Mouse (Mus musculus): ENCODE results near the gene Tmem107. TPM values are rescaled to one million over a fixed set of nuclear protein-coding genes. Genes with fewer than 3 reads are reported as not detected.

Tmem107 gene
- total RNA-seq, 4 experiments from 2014 or later, result 13.1 to 28.3 (median 19.4) TPM

GRCm38 (mm10) chr11:69109032-69109900 is 38.7 kb downstream of the Tmem107 start:
- no peak for DNase-seq

DNA sequence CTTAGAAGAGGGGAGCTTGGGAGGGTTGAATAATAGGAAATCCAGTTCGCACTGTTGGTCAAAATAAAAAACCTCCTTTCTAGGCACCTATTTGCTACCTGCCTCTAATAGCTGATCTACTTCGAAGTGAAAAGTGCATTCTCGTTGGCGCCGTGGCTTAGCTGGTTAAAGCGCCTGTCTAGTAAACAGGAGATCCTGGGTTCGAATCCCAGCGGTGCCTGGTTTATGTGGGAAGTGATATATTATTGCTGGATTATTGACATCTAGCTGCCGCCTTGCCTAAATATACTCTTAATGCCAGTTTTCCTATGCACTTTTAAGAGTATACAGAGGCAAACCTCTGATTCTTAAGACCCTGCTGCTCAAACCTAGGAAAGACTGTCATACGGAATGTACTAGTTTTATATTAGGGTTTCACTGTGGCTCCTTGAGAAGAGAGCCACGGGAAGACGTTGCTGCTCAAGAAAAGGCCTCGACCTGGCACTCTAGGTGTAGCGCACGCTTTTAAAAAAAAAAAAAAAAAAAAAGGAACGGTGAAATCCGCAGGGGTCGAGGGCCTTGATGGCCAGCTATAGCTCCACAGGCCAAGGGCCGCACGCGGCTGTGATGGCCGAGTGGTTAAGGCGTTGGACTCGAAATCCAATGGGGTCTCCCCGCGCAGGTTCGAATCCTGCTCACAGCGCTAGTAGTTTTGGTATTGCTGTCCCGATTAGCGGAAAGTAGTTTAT is 39.9 kb downstream of the Tmem107 start:
- peak; percentile 87 for DNase-seq

DNA sequence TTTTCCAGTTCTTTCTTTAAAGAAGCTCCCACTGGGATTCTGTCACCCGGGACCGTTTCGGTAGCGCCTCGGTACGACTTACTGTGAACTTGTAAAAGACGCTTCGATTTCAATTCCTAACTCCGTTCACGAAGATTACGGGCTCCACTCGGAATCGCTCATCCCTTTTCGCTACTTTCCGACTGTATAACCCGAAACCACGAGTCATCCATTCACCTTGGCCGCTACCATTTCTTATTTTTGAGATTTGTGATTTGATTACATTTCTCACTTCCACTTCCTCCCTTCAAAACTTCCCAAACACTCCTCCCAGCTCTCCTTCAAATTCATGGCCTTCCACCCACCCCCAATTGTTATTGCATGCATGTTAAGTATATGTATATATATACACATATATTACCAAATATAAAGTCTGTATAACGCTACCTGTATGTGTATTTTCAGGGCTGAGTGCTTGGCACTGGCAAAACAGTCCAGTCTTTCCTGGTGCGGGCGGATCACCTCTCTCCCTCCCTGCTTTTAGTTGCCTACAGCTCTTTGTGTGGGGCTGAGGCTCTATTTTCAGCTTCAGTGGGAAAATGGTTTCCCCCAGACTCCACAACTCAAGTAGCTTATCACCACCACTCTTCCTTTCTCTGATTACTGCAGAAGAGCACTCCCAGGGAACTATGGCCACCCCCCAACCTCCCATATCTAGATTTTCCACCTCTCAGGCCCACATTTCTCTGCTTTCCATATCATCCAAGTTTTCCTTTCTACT is 40.6 kb downstream of the Tmem107 start:
- no peak for DNase-seq

DNA sequence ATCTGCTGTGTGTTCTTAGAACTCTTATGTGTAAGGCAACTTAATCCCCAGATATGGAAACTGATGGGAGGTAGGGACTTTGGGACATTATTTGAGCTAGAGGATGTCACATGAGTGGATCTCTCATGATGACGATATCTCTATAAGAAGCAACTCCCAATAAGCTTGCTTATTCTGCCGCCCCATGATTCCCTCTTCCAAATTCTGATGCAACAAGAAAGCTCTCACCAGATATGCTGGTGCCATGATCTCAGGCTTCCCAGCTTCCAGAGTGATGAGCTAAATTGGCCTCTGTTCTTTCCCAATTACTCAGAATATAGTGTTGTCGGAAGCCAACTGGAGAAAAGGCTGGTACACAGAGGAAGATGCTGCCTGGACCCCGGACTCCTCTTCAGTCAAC is 41.3 kb downstream of the Tmem107 start:
- DNase-seq, result no peak

DNA sequence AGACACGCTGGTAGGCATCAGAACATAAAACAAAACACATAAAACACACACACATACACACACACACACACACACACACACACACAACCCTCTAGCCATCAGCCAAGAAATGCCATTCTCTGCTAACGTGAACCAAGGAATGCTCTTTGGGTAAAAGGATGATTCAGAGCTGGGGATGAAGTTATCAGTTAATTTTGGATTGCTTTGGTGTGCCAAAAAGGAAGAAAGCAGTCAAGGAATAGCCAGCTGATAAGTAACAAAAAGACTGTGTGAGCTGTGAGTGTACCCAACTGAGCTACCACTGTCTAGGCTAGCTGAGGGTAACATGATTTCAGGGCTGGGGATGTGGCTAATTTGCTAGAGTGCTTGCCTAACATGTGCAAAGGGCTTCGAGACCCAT is 43.4 kb downstream of the Tmem107 start:
- DNase-seq, result no peak

DNA sequence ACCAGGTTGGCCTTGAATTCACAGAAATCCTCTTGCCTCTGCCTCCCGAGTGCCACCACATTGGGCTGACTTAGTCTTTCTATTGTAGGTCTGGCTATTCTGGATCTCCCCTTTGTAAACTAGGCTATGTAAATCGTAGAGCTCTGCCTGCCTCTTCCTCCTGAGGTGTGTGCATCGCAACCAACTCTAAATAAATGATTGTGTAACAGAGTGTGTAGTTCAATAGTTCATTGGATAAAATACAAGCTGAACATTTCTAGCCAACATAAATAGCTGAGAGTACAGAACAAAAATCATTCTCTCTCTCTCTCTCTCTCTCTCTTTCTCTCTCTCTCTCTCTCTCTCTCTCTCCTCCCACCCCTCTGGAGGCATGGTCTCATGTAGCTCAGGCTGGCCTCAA is 44.0 kb downstream of the Tmem107 start:
- DNase-seq, result no peak

GRCm38 (mm10) chr11:69116843-69117242 is 46.2 kb downstream of the Tmem107 start:
- no peak for DNase-seq

- no peak for DNase-seq
Measured at GRCm38 (mm10) chr11:69117737-69118695, 47.4 kb downstream of the Tmem107 start.

GRCm38 (mm10) chr11:69118765-69119164 is 48.2 kb downstream of the Tmem107 start:
- DNase-seq, result no peak

DNA sequence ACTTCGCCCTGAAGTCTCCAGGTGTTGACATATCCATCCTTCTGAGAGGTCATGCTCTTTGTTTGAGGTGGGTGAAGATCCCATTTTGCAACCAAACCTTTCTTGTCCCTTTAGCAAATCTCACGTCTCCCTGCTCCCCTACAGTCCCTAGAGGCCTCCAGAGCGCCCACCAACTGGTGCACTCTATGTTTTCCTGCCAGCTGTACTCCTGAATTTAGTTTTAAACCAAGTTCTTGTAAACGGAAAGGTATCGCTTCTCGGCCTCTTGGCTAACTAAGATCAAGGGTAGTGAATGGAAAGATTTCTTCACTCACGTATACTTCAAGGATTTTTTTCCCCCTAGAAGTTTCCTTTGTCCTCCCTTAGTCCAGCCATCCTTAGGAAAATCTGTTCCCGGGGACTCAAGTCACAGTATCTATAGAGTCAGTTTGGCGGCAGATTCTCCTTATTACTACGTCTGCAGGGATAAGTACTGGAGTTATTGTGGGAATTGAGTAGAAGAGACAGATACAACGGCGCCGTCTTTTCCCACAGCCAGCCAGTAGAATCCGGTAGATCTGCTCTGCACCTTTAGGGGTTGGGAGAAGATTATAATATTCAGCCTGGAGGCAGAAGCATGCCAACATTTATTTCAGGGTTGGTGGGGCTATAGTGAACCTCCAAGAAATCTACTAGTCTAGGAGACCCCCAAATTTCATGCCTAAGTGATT is 49.0 kb downstream of the Tmem107 start:
- DNase-seq, result no peak

GRCm38 (mm10) chr11:69120221-69121000 is 49.8 kb downstream of the Tmem107 start, which contains the start of gene Hes7:
TSS of gene Hes7 (plus strand) at chr11:69120404.
- no peak for DNase-seq

- no peak for DNase-seq
Measured at GRCm38 (mm10) chr11:69121001-69121740, 50.6 kb downstream of the Tmem107 start.

- no peak for DNase-seq
Measured at GRCm38 (mm10) chr11:69121741-69122335, 51.2 kb downstream of the Tmem107 start.

DNA sequence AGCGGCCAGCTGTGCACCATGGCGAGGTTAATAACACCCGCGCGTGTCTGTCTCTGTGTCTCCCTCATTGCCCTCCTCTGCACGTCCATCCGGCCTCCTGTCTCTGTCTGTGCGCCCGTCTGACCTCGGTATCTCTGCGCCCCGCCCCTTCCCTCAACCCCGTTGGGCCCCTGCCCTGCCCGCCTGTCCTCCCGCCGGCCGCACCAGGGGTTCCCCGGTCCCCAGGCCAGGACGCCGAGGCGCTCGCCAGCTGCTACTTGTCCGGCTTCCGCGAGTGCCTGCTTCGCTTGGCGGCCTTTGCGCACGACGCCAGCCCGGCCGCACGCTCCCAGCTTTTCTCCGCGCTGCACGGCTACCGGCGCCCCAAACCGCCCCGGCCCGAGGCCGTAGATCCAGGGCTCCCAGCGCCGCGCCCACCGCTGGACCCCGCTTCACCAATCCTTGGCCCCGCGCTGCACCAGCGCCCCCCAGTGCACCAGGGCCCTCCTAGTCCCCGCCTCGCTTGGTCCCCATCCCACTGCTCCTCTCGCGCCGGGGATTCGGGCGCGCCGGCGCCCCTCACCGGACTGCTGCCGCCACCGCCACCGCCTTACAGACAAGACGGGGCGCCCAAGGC is 51.8 kb downstream of the Tmem107 start, which contains the start of gene 9130213A22Rik:
Gene 9130213A22Rik (minus strand): TSS at position 254 of the 616 bp plus-strand sequence.
- DNase-seq, result peak; percentile 83
